19 mouse cellular contexts compared by ENCODE assay signal in genomic region chrX:147540934-147541870, GRCm38 (mm10). TPM values are rescaled to one million over a fixed set of nuclear protein-coding genes. Genes with fewer than 3 reads are reported as not detected.
DNase-seq lines count a peak whose midpoint lies in the region; ATAC-seq lines count a peak whose summit lies in the region.
"Had no signal": no experiment of that assay in that cellular context is flagged by ENCODE, and none has a peak within 500 bp of the region (broad histone marks: within the 10 kb centered on the region; RNA-seq: fewer than 3 reads in every experiment).

No protein-coding gene starts in this region.

- H3K4me3 ChIP-seq in kidney, embryonic 16.5 days (ENCODE audit: low read length) = no peak overlapping the region
- no peak overlapping the region for H3K4me3 ChIP-seq in kidney, embryonic 14.5 days (ENCODE audit: low read length)
- H3K4me3 ChIP-seq in midbrain, embryonic 15.5 days = no peak overlapping the region
- H3K4me3 ChIP-seq: limb, embryonic 15.5 days; megakaryocyte, embryonic 14.5 days; myocyte had no signal

- H3K9me3 ChIP-seq in kidney, embryonic 16.5 days (ENCODE audit: low read length) = no peaks in the 10 kb centered on the region
- H3K9me3 ChIP-seq in kidney, embryonic 14.5 days (ENCODE audit: control insufficient read depth, low read length) = no peaks in the 10 kb centered on the region
- H3K9me3 ChIP-seq in midbrain, embryonic 15.5 days = no peaks in the 10 kb centered on the region
- H3K9me3 ChIP-seq: limb, embryonic 15.5 days had no signal

- H3K36me3 ChIP-seq in kidney, embryonic 16.5 days (ENCODE audit: insufficient read depth, low read length) = no peaks in the 10 kb centered on the region
- no peaks in the 10 kb centered on the region for H3K36me3 ChIP-seq in kidney, embryonic 14.5 days (ENCODE audit: control insufficient read depth, insufficient read depth, low read length)
- H3K36me3 ChIP-seq in midbrain, embryonic 15.5 days (replicated peaks) = no peaks in the 10 kb centered on the region
- H3K36me3 ChIP-seq: limb, embryonic 15.5 days had no signal

- H3K27me3 ChIP-seq in kidney, embryonic 16.5 days (ENCODE audit: insufficient read depth, low read length) = no peaks in the 10 kb centered on the region
- no peaks in the 10 kb centered on the region for H3K27me3 ChIP-seq in kidney, embryonic 14.5 days (ENCODE audit: control insufficient read depth, insufficient read depth, low read length)
- H3K27me3 ChIP-seq in midbrain, embryonic 15.5 days (replicated peaks) = no peaks in the 10 kb centered on the region
- H3K27me3 ChIP-seq: limb, embryonic 15.5 days had no signal

- ATAC-seq in kidney, embryonic 16.5 days (ENCODE audit: low FRiP score, low TSS enrichment) = 0 out of 2 replicates have a peak, but pooled peaks have one; percentile 27
- no peak for ATAC-seq in kidney, embryonic 14.5 days (ENCODE audit: low FRiP score, low TSS enrichment)
- peak; percentile 48; the same call in 1 of the 2 replicates for ATAC-seq in midbrain, embryonic 15.5 days (replicated peaks)

- H3K27ac ChIP-seq in kidney, embryonic 16.5 days (ENCODE audit: low read length) = no peak overlapping the region
- no peak overlapping the region for H3K27ac ChIP-seq in kidney, embryonic 14.5 days (ENCODE audit: low read depth, low read length)
- H3K27ac ChIP-seq in midbrain, embryonic 15.5 days = no peak overlapping the region
- H3K27ac ChIP-seq: limb, embryonic 15.5 days had no signal

- no peak overlapping the region for H3K9ac ChIP-seq in kidney, embryonic 16.5 days (replicated peaks; ENCODE audit: low read length)
- no peak overlapping the region for H3K9ac ChIP-seq in kidney, embryonic 14.5 days (ENCODE audit: low read depth, low read length)
- no peak overlapping the region for H3K9ac ChIP-seq in midbrain, embryonic 15.5 days
- H3K9ac ChIP-seq: limb, embryonic 15.5 days had no signal

- 66% methylated on average over 11 of the region's 11 CpGs for WGBS in kidney, embryonic 16.5 days
- WGBS in kidney, embryonic 14.5 days = 65% methylated on average over 11 of the region's 11 CpGs
- WGBS in midbrain, embryonic 15.5 days = 64% methylated on average over 11 of the region's 11 CpGs

- H3K4me1 ChIP-seq in kidney, embryonic 16.5 days (ENCODE audit: insufficient read depth, low read length) = no peaks in the 10 kb centered on the region
- no peaks in the 10 kb centered on the region for H3K4me1 ChIP-seq in kidney, embryonic 14.5 days (ENCODE audit: control insufficient read depth, insufficient read depth, low read length)
- no peaks in the 10 kb centered on the region for H3K4me1 ChIP-seq in midbrain, embryonic 15.5 days
- H3K4me1 ChIP-seq: limb, embryonic 15.5 days; megakaryocyte, embryonic 14.5 days had no signal

- peak; percentile 66 for DNase-seq in ES-CJ7 (ENCODE audit: low read depth, low spot score)
- DNase-seq in ZHBTc4 (ENCODE audit: low read depth, low spot score) = peak; percentile 70
- DNase-seq in ovary, postnatal 36 days (ENCODE audit: low spot score) = no peak
- DNase-seq in layer of hippocampus, postnatal 36 days = no peak
- DNase-seq: adrenal gland, postnatal 25 days; cerebellum, adult 9-11 months; heart, adult 11 months; kidney, adult 2 months; kidney, postnatal 36 days; layer of hippocampus, adult 9-11 months; lung, postnatal 14 days; right cerebral cortex, postnatal 25 days; thymus, postnatal 14 days had no signal

- no peak overlapping the region for H3K4me2 ChIP-seq in kidney, embryonic 16.5 days (replicated peaks; ENCODE audit: low read depth, low read length)
- no peak overlapping the region for H3K4me2 ChIP-seq in kidney, embryonic 14.5 days (replicated peaks; ENCODE audit: low read depth, low read length)
- no peak overlapping the region for H3K4me2 ChIP-seq in midbrain, embryonic 15.5 days
- H3K4me2 ChIP-seq: limb, embryonic 15.5 days had no signal

RNA-seq across cellular contexts. Expression of gene Lrch2, which starts 12.7 kb away (rescaled TPM):
- 3.9 and 5.2 TPM in 2 replicates for polyA plus RNA-seq in kidney, embryonic 16.5 days (2015; fragmentation: Nextera tagmentation; extraction: Ambion mirVana)
- 9.6 and 13.8 TPM in 2 replicates for polyA plus RNA-seq in kidney, embryonic 14.5 days (2014; fragmentation: Nextera tagmentation; extraction: Ambion mirVana)
- 10.6 and 11.4 TPM in 2 replicates for polyA plus RNA-seq in midbrain, embryonic 15.5 days (2015; fragmentation: Nextera tagmentation; extraction: Ambion mirVana)
- total RNA-seq in layer of hippocampus, postnatal 36 days (2021) = 10 to 100 TPM; 26.6 to 28.2 TPM

Comparison
In these comparisons a context has a peak if more than half of its experiments do, and no peak if none do; other contexts are left out.
1. DNase-seq: peak in ES-CJ7 (single experiment) and ZHBTc4 (single experiment); none in ovary, postnatal 36 days (single experiment) and layer of hippocampus, postnatal 36 days (0 of 2).